Mouse (Mus musculus) cerebellum, adult 18-20 months (tissue): Measurements from ENCODE around the gene Zc3h10.
A peak's percentile ranks its signal among the peaks of the same experiment; 100 is the strongest.
"Not testable (repeated sequence)": the region's sequence is repeated elsewhere in the genome, so short reads cannot be mapped to it uniquely, and the experiment has no call there.

Experiments
- DNase-seq, 2 experiments: peaks; one replicate each; pipeline ENCODE4 v3.0.0; 2021

Gene Zc3h10

GRCm38 (mm10) chr10:128550144-128550823 lies 2.7 kb upstream of the Zc3h10 start:
- not testable (repeated sequence) for DNase-seq

DNA sequence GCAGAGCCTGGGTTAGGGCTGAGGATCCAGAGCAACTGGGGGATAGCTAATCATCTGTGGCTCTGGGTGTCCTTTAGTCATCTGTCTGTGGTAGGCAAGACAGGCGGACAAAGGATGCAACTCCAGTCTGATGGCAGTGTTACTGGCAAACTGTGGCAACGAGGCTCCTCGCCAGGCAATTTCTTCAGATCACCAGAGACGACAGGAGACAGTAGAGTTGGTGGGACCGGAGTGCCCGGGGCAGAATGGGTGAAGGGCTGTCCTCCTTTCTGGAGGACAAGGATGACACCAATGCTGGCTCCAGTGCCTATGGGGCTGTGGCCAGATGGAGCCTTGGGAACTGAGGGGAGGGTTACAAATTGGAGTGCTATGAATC lies 2.1 kb upstream of the Zc3h10 start:
- DNase-seq, result peak; percentile 43 to 54

DNA sequence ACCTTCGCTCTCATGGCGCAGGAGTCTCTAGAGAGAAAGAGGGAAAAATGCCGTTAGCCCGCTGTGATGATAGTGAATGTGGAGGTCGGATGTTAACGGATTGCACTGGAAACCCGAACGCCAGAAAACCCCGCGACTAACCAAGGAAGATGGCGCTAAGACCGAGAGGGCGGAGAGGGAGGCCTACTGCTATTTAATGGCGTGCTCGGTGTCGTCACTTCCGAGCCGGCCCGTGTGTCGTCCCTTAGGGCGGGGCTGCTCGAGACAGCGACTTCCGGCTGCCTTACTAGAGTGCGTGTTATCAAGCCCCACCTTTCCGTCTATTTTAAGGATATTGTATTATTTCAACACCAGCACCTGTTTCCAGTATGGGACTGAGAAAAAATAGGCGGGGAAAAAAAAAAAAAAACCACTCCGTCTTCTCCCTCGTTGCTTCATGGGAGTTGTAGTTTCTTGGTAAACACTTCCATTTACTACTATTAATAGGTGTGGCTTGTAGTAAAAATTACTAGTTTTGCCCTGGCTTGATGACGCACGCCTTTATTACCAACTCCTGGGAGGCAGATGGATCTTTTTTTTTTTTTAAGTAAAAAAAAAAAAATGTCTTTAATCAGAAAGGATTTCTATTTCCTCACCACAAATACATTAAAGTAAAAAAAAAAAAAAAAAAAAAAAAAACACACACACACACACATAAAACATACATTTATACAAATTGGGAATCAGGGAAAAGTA lies 1.5 kb upstream of the Zc3h10 start, which contains the start of gene Rpl41:
Rpl41 (minus strand) TSS at position 359 of the 735 bp plus-strand sequence.
- DNase-seq, result peak; percentile 92 to 96

- DNase-seq, result peak in 1 of 2 experiments; percentile 61
These were observed 647 bp upstream of the Zc3h10 start for GRCm38 (mm10) chr10:128548051-128548791.

- no peak for DNase-seq
These were observed 787 bp downstream of the Zc3h10 start for GRCm38 (mm10) chr10:128546787-128547186.

GRCm38 (mm10) chr10:128546361-128546760 lies 1.2 kb downstream of the Zc3h10 start:
- peak in 1 of 2 experiments; percentile 21 for DNase-seq

GRCm38 (mm10) chr10:128545570-128545898 lies 2.0 kb downstream of the Zc3h10 start:
- no peak for DNase-seq

DNA sequence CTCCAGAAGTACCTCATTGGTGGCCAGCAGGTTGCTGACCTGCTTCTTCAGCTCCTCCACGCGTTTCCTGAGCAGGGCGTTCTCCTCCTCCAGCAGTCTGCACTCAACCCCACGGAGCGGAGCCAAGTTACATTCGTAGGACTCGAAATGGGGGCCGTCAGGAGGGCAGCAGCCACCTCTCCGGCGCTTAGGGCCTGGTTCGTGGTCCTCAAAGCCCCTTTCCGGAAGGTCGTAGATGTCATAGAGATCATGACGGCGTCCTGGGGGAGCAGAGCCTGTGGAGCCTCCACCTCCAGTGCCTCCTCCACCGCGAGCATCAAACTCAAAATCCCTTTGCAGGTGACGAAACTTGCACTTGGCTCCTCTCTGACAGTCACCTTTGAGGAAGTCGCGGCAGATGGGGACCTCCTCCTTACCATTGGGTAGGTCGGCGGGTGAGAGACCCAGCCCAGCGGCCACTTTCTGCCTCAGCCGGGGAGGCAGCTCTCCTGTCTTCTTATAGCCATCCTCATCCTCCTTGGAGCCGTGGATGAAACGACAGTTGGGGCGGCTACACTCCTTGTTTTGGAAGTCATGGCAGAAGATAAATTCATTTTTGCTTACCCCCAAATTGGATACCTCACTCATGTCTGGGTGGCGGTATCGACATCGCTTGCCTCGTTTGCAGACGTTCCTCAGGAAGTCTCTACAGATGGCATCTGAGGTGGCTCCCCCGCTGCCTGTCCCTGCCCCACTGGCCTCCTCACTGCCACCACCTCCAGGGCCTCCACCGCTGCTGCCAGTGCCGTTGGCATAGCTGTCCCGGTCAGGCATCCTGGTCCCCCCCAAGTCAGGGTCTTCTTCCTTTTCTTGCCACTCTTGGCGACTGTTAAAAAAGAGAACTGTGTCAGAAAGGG lies 2.7 kb downstream of the Zc3h10 start:
- DNase-seq, result no peak

- no peak for DNase-seq
These were observed 3.4 kb downstream of the Zc3h10 start for GRCm38 (mm10) chr10:128544151-128544657.

GRCm38 (mm10) chr10:128543100-128543499 lies 4.5 kb downstream of the Zc3h10 start:
- DNase-seq, result no peak

DNA sequence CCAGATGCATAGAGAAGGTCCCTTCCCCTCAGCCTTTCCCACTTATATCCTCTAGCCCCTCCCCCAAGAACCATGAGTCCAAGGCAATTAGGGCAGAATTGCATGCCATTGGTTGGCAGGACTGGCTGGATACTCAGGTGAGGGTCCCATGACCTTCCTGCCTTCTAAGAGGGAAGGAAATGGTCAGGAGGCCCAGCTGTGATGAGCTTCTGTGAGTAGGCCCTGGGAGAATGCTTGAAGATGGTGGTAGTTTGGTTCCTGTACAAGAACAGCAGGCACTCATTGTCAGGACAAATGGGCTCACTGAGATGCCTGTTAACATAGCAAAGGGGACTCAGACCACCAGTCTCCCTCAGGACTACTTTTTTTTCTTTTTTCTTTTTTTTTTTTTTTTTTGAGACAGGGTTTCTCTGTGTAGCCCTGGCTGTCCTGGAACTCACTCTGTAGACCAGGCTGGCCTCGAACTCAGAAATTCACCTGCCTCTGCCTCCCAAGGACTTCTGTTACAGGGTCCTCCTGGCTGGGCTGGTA lies 9.2 kb downstream of the Zc3h10 start:
- no peak for DNase-seq

- DNase-seq, result peak; percentile 88 to 91
These were observed 11.2 kb downstream of the Zc3h10 start for GRCm38 (mm10) chr10:128536266-128536940.

DNA sequence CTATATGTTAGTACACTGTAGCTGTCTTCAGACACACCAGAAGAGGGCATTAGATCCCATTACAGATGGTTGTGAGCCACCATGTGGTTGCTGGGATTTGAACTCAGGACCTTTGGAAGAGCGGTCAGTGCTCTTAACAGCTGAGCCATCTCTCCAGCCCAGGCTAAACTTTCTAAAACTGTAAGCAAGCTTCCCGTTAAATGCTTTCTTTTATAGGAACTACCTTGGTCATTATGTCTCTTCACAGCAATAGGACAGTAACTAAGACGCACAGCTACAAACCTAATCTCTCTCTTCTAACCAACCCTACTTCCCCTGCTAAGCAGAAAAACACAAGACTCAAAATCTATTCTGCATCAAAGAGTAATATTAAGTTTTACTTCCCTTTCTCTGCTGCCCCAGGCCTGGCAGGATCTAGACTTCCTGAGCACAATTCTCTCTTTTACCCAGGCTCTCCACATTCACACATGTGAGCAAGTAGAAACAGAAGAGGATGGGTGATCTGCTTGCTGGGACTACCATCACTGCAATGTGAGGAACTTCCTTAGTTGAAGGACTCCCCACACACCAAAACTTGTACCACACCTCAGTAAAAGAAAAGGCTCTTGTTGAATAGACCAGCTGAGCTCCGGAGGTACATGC lies 11.8 kb downstream of the Zc3h10 start:
- DNase-seq, result no peak

DNA sequence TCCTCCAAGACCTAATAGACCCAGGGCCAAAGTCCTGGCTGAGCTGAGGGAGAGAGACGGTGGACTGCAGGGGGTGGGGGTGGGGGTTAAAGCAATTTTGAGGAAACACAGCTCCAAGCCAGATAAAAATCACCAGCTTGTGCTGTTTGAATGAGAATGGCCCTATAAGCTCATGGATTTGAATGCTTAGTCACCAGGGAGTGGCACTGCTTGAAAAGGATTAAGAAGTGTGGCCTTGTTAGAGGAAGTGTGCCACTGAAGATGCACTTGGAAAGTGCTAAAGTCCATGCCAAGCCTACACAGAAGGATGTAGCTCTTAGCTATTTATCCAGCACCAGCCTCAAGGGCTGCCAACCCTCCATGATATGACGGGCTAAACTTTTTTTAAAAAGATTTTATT lies 12.4 kb downstream of the Zc3h10 start:
- DNase-seq, result no peak

GRCm38 (mm10) chr10:128526366-128527356 lies 20.9 kb downstream of the Zc3h10 start:
- no peak for DNase-seq

GRCm38 (mm10) chr10:128525671-128526308 lies 21.8 kb downstream of the Zc3h10 start, which contains the start of gene Esyt1:
Gene Esyt1, minus strand, starts transcription at chr10:128525871.
- DNase-seq, result peak; percentile 90 to 98

DNA sequence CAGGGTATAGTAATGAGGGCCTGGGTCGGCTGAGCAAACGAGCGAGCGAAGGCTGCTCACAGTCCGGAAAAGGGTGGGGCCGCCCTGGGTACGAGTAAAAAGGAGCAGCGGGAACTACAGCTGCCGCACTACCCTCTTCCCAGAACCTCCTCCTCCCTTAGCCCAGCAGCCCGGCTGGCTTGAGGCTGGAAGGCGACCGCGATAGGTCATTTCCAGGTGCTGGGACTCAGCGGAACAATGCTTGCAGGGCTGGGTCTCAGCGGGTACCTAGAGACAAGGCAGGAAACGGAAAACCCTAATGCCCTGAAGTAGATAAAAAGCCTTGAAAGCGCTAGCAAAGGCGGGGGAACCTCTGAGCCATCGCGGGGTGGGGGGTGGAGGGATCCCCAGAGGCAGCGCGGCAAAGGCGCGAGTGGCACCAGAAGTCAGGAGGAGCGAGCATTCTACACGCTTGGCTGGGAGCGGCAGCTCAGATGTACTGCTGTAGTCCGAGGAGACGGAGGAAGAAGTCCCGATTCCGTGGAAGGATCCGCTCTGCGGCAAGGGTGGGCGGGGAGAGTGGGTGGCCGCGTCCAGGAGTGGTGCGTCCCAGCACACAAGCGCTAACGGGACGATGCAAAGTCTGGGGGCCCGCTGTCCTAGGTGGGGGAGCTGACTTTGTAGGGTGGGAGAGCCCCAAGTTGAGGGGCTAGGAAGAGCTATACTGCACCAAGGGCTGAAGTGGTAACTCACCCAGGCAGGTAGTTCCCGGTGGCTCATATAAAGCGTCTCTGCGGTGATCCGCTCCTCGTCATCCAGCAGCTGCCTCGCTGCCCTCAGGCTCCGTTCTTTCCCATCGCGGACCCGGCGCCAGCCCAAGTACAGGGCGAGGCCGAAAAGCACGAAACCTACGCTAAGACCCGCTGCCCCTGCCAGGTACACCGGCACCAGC lies 22.6 kb downstream of the Zc3h10 start:
- DNase-seq, result peak; percentile 48 to 59
